Mouse (Mus musculus): ENCODE results near the gene Olfr279. TPM values are rescaled to one million over a fixed set of nuclear protein-coding genes. Genes with fewer than 3 reads are reported as not detected.

The Olfr279 gene
- polyA plus RNA-seq, 1 experiment from 2014 or later, result not detected

DNA sequence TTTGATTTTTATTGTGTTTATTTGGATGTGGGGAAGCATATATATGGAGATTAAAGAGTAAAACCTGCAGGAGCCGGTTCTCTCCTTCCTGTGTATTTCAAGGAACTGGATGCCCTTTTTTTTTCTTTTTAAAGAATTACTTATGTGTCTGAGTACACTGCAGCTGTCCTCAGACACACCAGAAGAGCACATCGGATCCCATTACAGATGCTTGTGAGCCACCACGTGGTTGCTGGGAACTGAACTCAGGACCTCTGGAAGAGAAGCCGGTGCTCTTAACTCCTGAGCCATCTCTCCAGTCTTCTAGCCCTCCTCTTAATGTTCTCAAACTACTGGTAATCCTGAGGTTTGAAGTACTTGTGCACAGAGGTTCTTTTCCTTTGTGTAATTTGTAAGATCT is 45.7 kb downstream of the Olfr279 start:
- Histone ChIP-seq H3K4me3 (ENCODE audit: low read length) (no peak overlapping the region), H3K4me2 (replicated peaks; ENCODE audit: low read depth, low read length) (no peak overlapping the region), H3K27ac (ENCODE audit: low read length) (no peak overlapping the region), H3K9me3 (ENCODE audit: low read length) (no peaks in the 10 kb centered on the region), H3K36me3 (ENCODE audit: insufficient read depth, low read length) (peaks cover 13% of the 10 kb centered on the region; the same call in 1 of the 2 replicates), H3K27me3 (ENCODE audit: insufficient read depth, low read length) (no peaks in the 10 kb centered on the region), H3K9ac (replicated peaks; ENCODE audit: low read length) (no peak overlapping the region), H3K4me1 (ENCODE audit: insufficient read depth, low read length) (0 out of 2 replicates have a peak, but pooled peaks cover under 1% of the 10 kb centered on the region)
- whole genome bisulfite sequencing, result 67% methylated on average over 4 of the region's 4 CpGs
- ATAC-seq (ENCODE audit: low FRiP score, low TSS enrichment), result no peak

DNA sequence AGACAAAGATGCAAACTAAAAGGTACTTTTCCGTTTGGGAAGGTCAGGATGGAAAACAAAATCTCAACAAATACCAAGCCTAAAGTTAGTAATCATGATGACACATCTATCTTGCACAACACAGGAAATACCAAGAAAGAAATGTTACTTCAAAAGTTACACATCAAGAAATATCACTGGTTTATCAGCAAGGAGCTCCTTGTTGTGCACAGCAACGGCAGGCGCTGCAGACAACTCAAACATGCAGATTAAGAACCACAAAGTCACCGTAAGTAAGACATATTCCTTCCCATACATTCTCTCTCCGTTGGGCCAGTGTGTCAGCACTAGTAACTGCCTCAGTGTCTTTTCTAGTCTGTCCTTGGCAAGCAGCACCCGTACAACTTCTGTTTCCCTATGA is 48.9 kb downstream of the Olfr279 start:
- no peak overlapping the region for H3K9ac ChIP-seq (replicated peaks; ENCODE audit: low read length)
- no peaks in the 10 kb centered on the region for H3K9me3 ChIP-seq (ENCODE audit: low read length)
- no peak overlapping the region for H3K27ac ChIP-seq (ENCODE audit: low read length)
- peaks cover 40% of the 10 kb centered on the region for H3K36me3 ChIP-seq (ENCODE audit: insufficient read depth, low read length)
- H3K27me3 ChIP-seq (ENCODE audit: insufficient read depth, low read length), result no peaks in the 10 kb centered on the region
- 84% methylated on average over 6 of the region's 6 CpGs for WGBS
- ATAC-seq (ENCODE audit: low FRiP score, low TSS enrichment), result no peak
- H3K4me1 ChIP-seq (ENCODE audit: insufficient read depth, low read length), result no peaks in the 10 kb centered on the region
- no peak overlapping the region for H3K4me3 ChIP-seq (ENCODE audit: low read length)
- H3K4me2 ChIP-seq (replicated peaks; ENCODE audit: low read depth, low read length), result no peak overlapping the region

DNA sequence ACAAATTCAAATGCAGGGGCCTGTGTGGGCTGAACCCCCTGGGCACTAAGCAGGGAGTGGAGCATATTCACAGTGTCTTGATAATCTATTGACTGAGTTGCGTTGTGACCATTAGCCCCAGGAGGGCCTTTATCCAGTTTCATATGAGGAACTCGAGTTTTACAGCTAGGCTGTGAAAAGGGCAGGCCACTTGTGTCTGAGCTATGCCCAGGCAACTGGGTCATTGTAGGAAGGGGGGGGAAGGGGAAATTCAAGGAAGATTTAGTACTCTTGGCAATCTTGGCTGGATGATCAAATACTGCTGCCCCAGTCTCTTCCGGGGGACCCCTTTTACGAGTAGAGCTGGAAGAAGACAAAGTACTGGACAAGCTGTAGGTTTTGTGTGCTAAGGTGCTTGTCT is 51.1 kb downstream of the Olfr279 start:
- Histone ChIP-seq H3K4me3 (ENCODE audit: low read length) (no peak overlapping the region), H3K27me3 (ENCODE audit: insufficient read depth, low read length) (no peaks in the 10 kb centered on the region), H3K4me2 (replicated peaks; ENCODE audit: low read depth, low read length) (no peak overlapping the region), H3K9ac (replicated peaks; ENCODE audit: low read length) (no peak overlapping the region), H3K9me3 (ENCODE audit: low read length) (no peaks in the 10 kb centered on the region), H3K27ac (ENCODE audit: low read length) (no peak overlapping the region), H3K36me3 (ENCODE audit: insufficient read depth, low read length) (peaks cover 50% of the 10 kb centered on the region), H3K4me1 (ENCODE audit: insufficient read depth, low read length) (no peaks in the 10 kb centered on the region)
- no peak for ATAC-seq (ENCODE audit: low FRiP score, low TSS enrichment)
- WGBS, result 54% methylated on average over 4 of the region's 4 CpGs

DNA sequence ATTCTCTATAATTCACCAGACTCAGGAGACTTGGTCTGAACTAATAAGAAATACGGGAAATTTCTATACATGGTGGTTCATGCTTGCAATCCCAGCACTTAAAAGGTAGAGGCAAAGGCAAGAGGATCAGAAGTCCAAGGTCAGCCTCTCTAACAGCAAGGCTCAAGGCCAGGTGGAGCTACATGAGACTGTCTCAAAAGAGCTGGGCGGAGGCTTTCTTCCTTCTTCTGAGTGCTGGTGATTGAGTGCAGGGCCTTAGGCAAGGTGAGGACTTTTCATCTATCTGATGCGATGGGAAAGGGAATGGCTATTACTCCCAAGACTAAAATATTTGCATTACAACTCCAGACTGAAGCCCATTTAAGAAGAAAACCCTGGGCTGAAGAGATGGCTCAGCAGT is 52.9 kb downstream of the Olfr279 start:
- Histone ChIP-seq H3K4me1 (ENCODE audit: insufficient read depth, low read length) (no peaks in the 10 kb centered on the region), H3K9ac (replicated peaks; ENCODE audit: low read length) (no peak overlapping the region), H3K27ac (ENCODE audit: low read length) (no peak overlapping the region), H3K36me3 (ENCODE audit: insufficient read depth, low read length) (peaks cover 55% of the 10 kb centered on the region), H3K9me3 (ENCODE audit: low read length) (no peaks in the 10 kb centered on the region), H3K4me2 (replicated peaks; ENCODE audit: low read depth, low read length) (no peak overlapping the region), H3K4me3 (ENCODE audit: low read length) (no peak overlapping the region), H3K27me3 (ENCODE audit: insufficient read depth, low read length) (no peaks in the 10 kb centered on the region)
- WGBS, result 87% methylated on average over 3 of the region's 3 CpGs
- no peak for ATAC-seq (ENCODE audit: low FRiP score, low TSS enrichment)

DNA sequence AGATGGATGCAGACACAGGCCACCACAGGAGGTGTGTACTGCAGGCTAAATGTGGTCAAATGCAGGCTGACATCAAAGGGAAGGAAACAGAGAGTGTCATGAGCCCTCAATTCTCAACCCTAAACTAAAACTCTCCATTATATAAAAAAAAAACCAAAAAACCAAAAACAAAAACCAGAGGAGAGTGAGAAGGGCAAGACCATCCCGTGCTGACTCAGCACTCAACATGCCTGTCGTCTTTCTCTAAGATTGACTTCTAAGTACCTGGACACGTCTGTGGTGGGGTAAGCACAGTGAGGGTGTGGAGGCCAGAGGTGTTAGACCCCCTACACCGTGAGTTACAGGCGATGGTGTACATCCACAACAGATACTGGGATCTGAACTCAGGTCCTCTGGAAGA is 54.6 kb downstream of the Olfr279 start:
- no peak overlapping the region for H3K27ac ChIP-seq (ENCODE audit: low read length)
- H3K4me3 ChIP-seq (ENCODE audit: low read length), result no peak overlapping the region
- ATAC-seq (ENCODE audit: low FRiP score, low TSS enrichment), result no peak
- no peaks in the 10 kb centered on the region for H3K4me1 ChIP-seq (ENCODE audit: insufficient read depth, low read length)
- no peak overlapping the region for H3K9ac ChIP-seq (replicated peaks; ENCODE audit: low read length)
- no peaks in the 10 kb centered on the region for H3K27me3 ChIP-seq (ENCODE audit: insufficient read depth, low read length)
- no peak overlapping the region for H3K4me2 ChIP-seq (replicated peaks; ENCODE audit: low read depth, low read length)
- peaks cover 66% of the 10 kb centered on the region for H3K36me3 ChIP-seq (ENCODE audit: insufficient read depth, low read length)
- no peaks in the 10 kb centered on the region for H3K9me3 ChIP-seq (ENCODE audit: low read length)
- WGBS, result 89% methylated on average over 5 of the region's 5 CpGs

Small RNAs within 50 kb of the gene (microRNA-seq; reads per million reads assigned to microRNA genes)
- not detected for gene Mir1291

Other genes starting within 250 kb of the Olfr279 start
- gene H1fnt, start 235.1 kb upstream of the Olfr279 start, polyA plus RNA-seq (2015; fragmentation: Nextera tagmentation; extraction: Ambion mirVana), result not detected in 2 replicates
- gene Zfp641, start 196.2 kb upstream of the Olfr279 start, polyA plus RNA-seq (2015; fragmentation: Nextera tagmentation; extraction: Ambion mirVana), result 2.2 and 2.3 TPM in 2 replicates
- not detected in 2 replicates for gene Olfr285, start 175.0 kb upstream of the Olfr279 start, polyA plus RNA-seq (2015; fragmentation: Nextera tagmentation; extraction: Ambion mirVana)
- not detected in 2 replicates for gene Olfr284, start 151.4 kb upstream of the Olfr279 start, polyA plus RNA-seq (2015; fragmentation: Nextera tagmentation; extraction: Ambion mirVana)
- not detected in 2 replicates for gene Olfr283, start 111.5 kb upstream of the Olfr279 start, polyA plus RNA-seq (2015; fragmentation: Nextera tagmentation; extraction: Ambion mirVana)
- gene Olfr282, start 61.2 kb upstream of the Olfr279 start, polyA plus RNA-seq (2015; fragmentation: Nextera tagmentation; extraction: Ambion mirVana), result not detected in 2 replicates
- gene Olfr281, start 39.8 kb upstream of the Olfr279 start, polyA plus RNA-seq (2015; fragmentation: Nextera tagmentation; extraction: Ambion mirVana), result not detected in 2 replicates
- gene OR5BS1P, start 22.5 kb upstream of the Olfr279 start, polyA plus RNA-seq (2015; fragmentation: Nextera tagmentation; extraction: Ambion mirVana), result not detected in 2 replicates
- gene Lalba, start 9.7 kb upstream of the Olfr279 start, polyA plus RNA-seq (2015; fragmentation: Nextera tagmentation; extraction: Ambion mirVana), result 0.21 and 0.55 TPM in 2 replicates
- 106 and 113 TPM in 2 replicates for gene Kansl2, start 41.9 kb downstream of the Olfr279 start, polyA plus RNA-seq (2015; fragmentation: Nextera tagmentation; extraction: Ambion mirVana)
- gene Ccnt1, start 78.5 kb downstream of the Olfr279 start, polyA plus RNA-seq (2015; fragmentation: Nextera tagmentation; extraction: Ambion mirVana), result 64.4 and 76.4 TPM in 2 replicates
- gene 4930415O20Rik, start 78.6 kb downstream of the Olfr279 start, polyA plus RNA-seq (2015; fragmentation: Nextera tagmentation; extraction: Ambion mirVana), result 0.41 and 0.69 TPM in 2 replicates
- 24.4 and 26.0 TPM in 2 replicates for gene Adcy6, start 117.7 kb downstream of the Olfr279 start, polyA plus RNA-seq (2015; fragmentation: Nextera tagmentation; extraction: Ambion mirVana)
- gene Cacnb3, start 138.4 kb downstream of the Olfr279 start, polyA plus RNA-seq (2015; fragmentation: Nextera tagmentation; extraction: Ambion mirVana), result 34.4 and 34.9 TPM in 2 replicates
- 19.0 and 27.1 TPM in 2 replicates for gene Ddx23, start 170.5 kb downstream of the Olfr279 start, polyA plus RNA-seq (2015; fragmentation: Nextera tagmentation; extraction: Ambion mirVana)
- 0.45 and 0.75 TPM in 2 replicates for gene Rnd1, start 185.1 kb downstream of the Olfr279 start, polyA plus RNA-seq (2015; fragmentation: Nextera tagmentation; extraction: Ambion mirVana)
- gene Ccdc65, start 215.8 kb downstream of the Olfr279 start, polyA plus RNA-seq (2015; fragmentation: Nextera tagmentation; extraction: Ambion mirVana), result 0.95 and 1.1 TPM in 2 replicates
- gene Fkbp11, start 235.8 kb downstream of the Olfr279 start, polyA plus RNA-seq (2015; fragmentation: Nextera tagmentation; extraction: Ambion mirVana), result 36.6 and 39.1 TPM in 2 replicates

Measured in kidney, embryonic 16.5 days (tissue).